Mouse (Mus musculus): Measurements from ENCODE around the gene Aen. TPM values are rescaled to one million over a fixed set of nuclear protein-coding genes. Genes with fewer than 3 reads are reported as not detected.

The Aen gene
- polyA plus RNA-seq, 1 experiment, result 35.2 TPM

DNA sequence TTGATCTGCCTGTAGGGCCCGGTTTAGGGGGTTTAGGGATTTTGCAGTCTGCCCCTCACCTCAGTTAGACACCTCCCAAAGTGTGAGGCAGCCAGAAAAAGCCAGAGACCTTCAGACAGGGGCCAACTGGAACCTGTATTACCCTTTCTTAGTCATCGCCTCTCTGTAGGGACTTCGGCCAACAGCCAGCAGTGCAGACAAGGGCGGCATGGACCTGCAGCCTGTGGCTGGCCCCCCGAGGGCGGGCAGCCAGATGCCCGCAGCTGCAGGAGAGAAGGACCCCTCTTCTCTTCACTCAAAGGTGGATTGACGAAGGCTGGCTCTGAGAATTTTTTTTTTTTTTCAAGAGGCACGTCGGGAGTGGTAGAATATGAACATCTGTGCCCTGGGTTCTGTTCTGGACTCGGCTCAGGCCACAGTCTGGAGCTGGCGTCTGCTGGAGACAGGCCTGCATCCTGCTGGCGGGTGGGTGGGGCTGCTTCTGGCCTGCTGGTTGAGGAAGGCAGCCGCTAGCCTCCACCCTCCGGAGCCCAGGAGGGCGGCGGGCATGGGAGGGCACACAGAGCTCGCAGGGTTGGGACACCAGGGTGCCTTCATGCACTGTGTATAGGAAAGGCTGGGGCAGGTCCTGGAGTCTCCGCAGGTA is 43.4 kb downstream of the Aen start:
- no peak for DNase-seq (ENCODE audit: low read depth)

DNA sequence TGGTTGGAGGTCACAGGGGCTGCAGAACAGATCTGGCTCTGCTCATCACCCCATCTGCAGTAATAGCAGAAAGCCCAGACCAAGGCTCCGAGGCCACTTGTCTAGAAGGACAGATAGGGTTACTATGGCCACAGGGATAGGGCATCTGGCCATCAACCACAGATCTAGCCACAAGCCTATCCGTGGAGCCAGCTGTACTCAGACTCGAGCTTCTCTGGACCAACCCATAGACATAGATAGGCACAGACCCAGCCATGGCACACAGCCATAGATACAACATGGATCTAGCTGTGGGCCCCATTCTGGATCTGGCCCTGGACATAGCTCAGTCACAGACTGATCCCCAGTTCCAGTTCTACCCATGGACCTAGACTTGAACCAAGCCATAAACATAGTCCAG is 45.3 kb downstream of the Aen start:
- DNase-seq (ENCODE audit: low read depth), result no peak

DNA sequence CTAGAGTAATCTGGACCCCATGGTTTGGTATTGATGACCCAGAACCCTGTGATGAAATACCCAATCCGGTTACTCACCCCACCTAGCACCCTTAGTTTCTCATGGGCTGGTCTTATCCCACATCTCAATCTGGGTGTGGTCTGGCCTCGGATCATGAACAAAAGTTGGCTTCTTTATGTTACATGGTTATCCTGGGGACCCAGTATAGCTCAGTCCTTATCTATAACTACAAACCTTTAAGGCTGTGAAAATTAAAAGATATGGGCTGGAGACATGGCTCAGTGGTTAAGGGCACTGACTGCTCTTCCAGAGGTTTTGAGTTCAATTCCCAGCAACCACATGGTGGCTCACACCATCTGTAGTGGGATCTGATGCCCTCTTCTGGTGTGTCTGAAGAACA is 46.9 kb downstream of the Aen start:
- DNase-seq (ENCODE audit: low read depth), result no peak

- DNase-seq (ENCODE audit: low read depth), result no peak
Observed at GRCm38 (mm10) chr7:78953886-78954572, 58.4 kb downstream of the Aen start.

- DNase-seq (ENCODE audit: low read depth), result no peak
Observed at GRCm38 (mm10) chr7:78954619-78955018, 59.0 kb downstream of the Aen start.

DNA sequence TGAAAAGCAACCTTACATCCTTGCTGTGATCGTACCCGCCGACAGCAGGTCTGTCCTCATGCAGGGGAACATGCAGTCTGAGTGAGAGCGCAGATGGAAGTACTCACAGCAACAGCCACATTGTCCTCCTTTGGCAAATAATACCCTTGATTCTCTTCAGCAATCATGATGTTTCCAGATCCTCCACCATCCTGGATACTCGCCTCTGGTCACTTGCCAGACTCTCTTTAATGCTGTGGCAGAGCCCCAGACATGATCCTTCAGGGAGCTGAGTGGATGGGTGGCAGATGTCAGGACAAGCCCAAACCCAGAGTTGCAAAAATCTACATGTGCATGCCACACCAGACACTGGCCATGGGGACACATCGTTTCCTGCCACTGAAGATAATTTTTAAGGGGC is 59.4 kb downstream of the Aen start:
- no peak for DNase-seq (ENCODE audit: low read depth)

DNA sequence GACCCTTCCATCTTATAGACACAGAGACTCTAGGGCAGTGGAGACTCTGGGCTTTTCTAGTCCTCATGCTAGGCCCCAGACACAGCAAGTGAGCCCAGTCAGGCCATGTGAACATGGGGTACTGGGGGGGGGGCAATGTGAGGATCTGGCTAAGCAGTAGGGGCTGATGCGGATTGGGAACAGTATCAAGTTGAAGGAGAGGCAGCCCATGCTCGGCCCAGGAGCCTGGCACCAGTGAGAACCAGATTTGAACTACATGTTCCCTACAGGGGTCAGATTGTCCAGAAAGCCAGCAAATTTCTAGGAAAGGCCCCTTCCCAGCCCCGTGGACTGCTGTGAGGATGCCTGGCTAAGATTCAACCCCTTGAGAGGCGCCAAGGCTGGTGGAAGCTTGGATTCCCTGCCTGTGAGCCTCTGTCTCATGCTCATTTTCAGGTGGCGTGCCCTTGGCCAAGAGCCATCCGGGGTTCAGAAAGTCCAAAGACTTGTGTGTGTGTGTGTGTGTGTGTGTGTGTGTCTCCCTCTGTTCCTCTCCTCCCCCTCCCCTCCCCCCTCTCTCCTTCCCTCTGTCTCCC is 62.9 kb downstream of the Aen start:
- no peak for DNase-seq (ENCODE audit: low read depth)

Other genes with a start within 250 kb of the Aen start
- 12.7 and 12.8 TPM in 2 replicates for gene Ntrk3, start 157.8 kb upstream of the Aen start, polyA plus RNA-seq (2012; rRNA removed)
- gene Mrps11, start 112.7 kb upstream of the Aen start, polyA plus RNA-seq (2012; rRNA removed), result 44.4 and 51.7 TPM in 2 replicates
- 13.1 and 13.7 TPM in 2 replicates for gene Mrpl46, start 112.3 kb upstream of the Aen start, polyA plus RNA-seq (2012; rRNA removed)
- gene Det1, start 48.6 kb upstream of the Aen start, polyA plus RNA-seq (2012; rRNA removed), result 16.0 and 16.7 TPM in 2 replicates
- 314 and 327 TPM in 2 replicates for gene Isg20, start 17.6 kb downstream of the Aen start, polyA plus RNA-seq (2012; rRNA removed)
- gene Acan, start 157.6 kb downstream of the Aen start, polyA plus RNA-seq (2012; rRNA removed), result 0.09 and 0.12 TPM in 2 replicates
- 1.4 and 2.0 TPM in 2 replicates for gene Hapln3, start 235.2 kb downstream of the Aen start, polyA plus RNA-seq (2012; rRNA removed)

Data from gonadal fat pad, adult 2 months (tissue).